Mouse (Mus musculus) embryonic facial prominence, embryonic 15.5 days (tissue): Measurements from ENCODE around the gene Bsx. TPM values are rescaled to one million over a fixed set of nuclear protein-coding genes. Genes with fewer than 3 reads are reported as not detected.

ENCODE experiments used
- ATAC-seq: fragments of 200-750 bp; cut with Nextera tagmentation; 2 replicates; pipeline ENCODE4 v1.8.0; 2017; ENCODE audit warnings: low read depth, moderate TSS enrichment; ENCODE audit not compliant: insufficient number of reproducible peaks, low FRiP score, low TSS enrichment
- H3K27ac ChIP-seq: fragments of 300-500 bp; sonication (generic); replicated peaks from 2 replicates; pipeline ENCODE4 v1.5.1; 2015; ENCODE audit warnings: mild to moderate bottlenecking, inconsistent platforms
- H3K27me3 ChIP-seq: fragments of 300-500 bp; sonication (generic); 2 replicates; pipeline ENCODE4 v1.6.1; 2015; ENCODE audit warnings: inconsistent platforms
- H3K36me3 ChIP-seq: fragments of 300-500 bp; sonication (generic); 2 replicates; pipeline ENCODE4 v1.6.1; 2015; ENCODE audit warnings: mild to moderate bottlenecking, inconsistent platforms
- H3K4me1 ChIP-seq: fragments of 300-500 bp; sonication (generic); 2 replicates; pipeline ENCODE4 v1.6.1; 2015; ENCODE audit warnings: inconsistent platforms
- H3K4me2 ChIP-seq: fragments of 300-500 bp; sonication (generic); replicated peaks from 2 replicates; pipeline ENCODE4 v1.6.1; 2015; ENCODE audit warnings: mild to moderate bottlenecking, inconsistent platforms
- H3K4me3 ChIP-seq: fragments of 300-500 bp; sonication (generic); replicated peaks from 2 replicates; pipeline ENCODE4 v1.5.1; 2015; ENCODE audit warnings: mild to moderate bottlenecking, inconsistent platforms
- H3K9ac ChIP-seq: fragments of 300-500 bp; sonication (generic); 2 replicates; pipeline ENCODE4 v1.6.1; 2015; ENCODE audit warnings: inconsistent platforms
- H3K9me3 ChIP-seq: fragments of 300-500 bp; sonication (generic); replicated peaks from 2 replicates; pipeline ENCODE4 v1.6.1; 2016; ENCODE audit warnings: inconsistent platforms
- WGBS: fragments of 180-500 bp; shearing (Covaris S2); methylation state at CpG from one replicate; pipeline ENCODE4 v1.1.7; 2015; 5-methylcytosine and 5-hydroxymethylcytosine counted together
- polyA plus RNA-seq: library from polyadenylated mRNA; unstranded; fragments of >200 nt; fragmentation: Nextera tagmentation; extraction: Ambion mirVana; gene quantifications from 2 replicates; pipeline ENCODE4 v1.2.1, GENCODE M21; 2015

Bsx gene
- polyA plus RNA-seq, 1 experiment from 2014 or later: not detected

GRCm38 (mm10) chr9:40889389-40889788 is 15.5 kb downstream of the Bsx start:
- Histone ChIP-seq H3K9me3 (no peaks in the 10 kb centered on the region), H3K27me3 (peaks cover 30% of the 10 kb centered on the region), H3K27ac (no peak overlapping the region), H3K36me3 (no peaks in the 10 kb centered on the region), H3K9ac (no peak overlapping the region), H3K4me1 (no peaks in the 10 kb centered on the region), H3K4me3 (no peak overlapping the region), H3K4me2 (no peak overlapping the region)
- 58% methylated on average over 12 of the region's 12 CpGs for WGBS
- ATAC-seq: no peak

- Histone ChIP-seq H3K4me2 (no peak overlapping the region), H3K4me3 (no peak overlapping the region), H3K36me3 (no peaks in the 10 kb centered on the region), H3K9ac (no peak overlapping the region), H3K4me1 (no peaks in the 10 kb centered on the region), H3K27ac (no peak overlapping the region), H3K9me3 (no peaks in the 10 kb centered on the region), H3K27me3 (peaks cover 3% of the 10 kb centered on the region; the same call in 1 of the 2 replicates)
- no peak for ATAC-seq
- WGBS: 70% methylated on average over 6 of the region's 6 CpGs
These were observed 18.5 kb downstream of the Bsx start for GRCm38 (mm10) chr9:40892456-40892855.

- H3K9me3 ChIP-seq: no peaks in the 10 kb centered on the region
- no peaks in the 10 kb centered on the region for H3K27me3 ChIP-seq
- H3K27ac ChIP-seq: no peak overlapping the region
- no peaks in the 10 kb centered on the region for H3K36me3 ChIP-seq
- H3K4me1 ChIP-seq: no peaks in the 10 kb centered on the region
- ATAC-seq: no peak
- no peak overlapping the region for H3K9ac ChIP-seq
- no peak overlapping the region for H3K4me2 ChIP-seq
- WGBS: 28% methylated on average over 8 of the region's 8 CpGs
- H3K4me3 ChIP-seq: no peak overlapping the region
These were observed 33.5 kb downstream of the Bsx start for GRCm38 (mm10) chr9:40907413-40907812.

- Histone ChIP-seq H3K27me3 (no peaks in the 10 kb centered on the region), H3K4me1 (no peaks in the 10 kb centered on the region), H3K9ac (no peak overlapping the region), H3K4me3 (no peak overlapping the region), H3K27ac (no peak overlapping the region), H3K4me2 (no peak overlapping the region), H3K9me3 (no peaks in the 10 kb centered on the region), H3K36me3 (no peaks in the 10 kb centered on the region)
- ATAC-seq: no peak
- WGBS: 53% methylated on average over 8 of the region's 8 CpGs
These were observed 34.5 kb downstream of the Bsx start for GRCm38 (mm10) chr9:40908411-40908810.

- Histone ChIP-seq H3K36me3 (no peaks in the 10 kb centered on the region), H3K9me3 (no peaks in the 10 kb centered on the region), H3K4me3 (no peak overlapping the region), H3K4me2 (no peak overlapping the region), H3K27me3 (no peaks in the 10 kb centered on the region), H3K4me1 (no peaks in the 10 kb centered on the region), H3K9ac (no peak overlapping the region), H3K27ac (no peak overlapping the region)
- 55% methylated on average over 7 of the region's 7 CpGs for WGBS
- no peak for ATAC-seq
These were observed 35.0 kb downstream of the Bsx start for GRCm38 (mm10) chr9:40908915-40909314.

- Histone ChIP-seq H3K27me3 (0 out of 2 replicates have a peak, but pooled peaks cover 5% of the 10 kb centered on the region), H3K4me1 (no peaks in the 10 kb centered on the region), H3K9me3 (no peaks in the 10 kb centered on the region), H3K4me2 (no peak overlapping the region), H3K36me3 (no peaks in the 10 kb centered on the region), H3K27ac (no peak overlapping the region), H3K4me3 (no peak overlapping the region), H3K9ac (no peak overlapping the region)
- ATAC-seq: no peak
- 16% methylated on average over 12 of the region's 12 CpGs for WGBS
These were observed 44.1 kb downstream of the Bsx start for GRCm38 (mm10) chr9:40917871-40918613.

GRCm38 (mm10) chr9:40927351-40927980 is 53.5 kb downstream of the Bsx start:
- H3K4me2 ChIP-seq: no peak overlapping the region
- H3K4me3 ChIP-seq: no peak overlapping the region
- H3K9me3 ChIP-seq: no peaks in the 10 kb centered on the region
- H3K36me3 ChIP-seq: no peaks in the 10 kb centered on the region
- H3K27ac ChIP-seq: no peak overlapping the region
- no peak for ATAC-seq
- no peaks in the 10 kb centered on the region for H3K27me3 ChIP-seq
- H3K4me1 ChIP-seq: no peaks in the 10 kb centered on the region
- WGBS: 61% methylated on average over 17 of the region's 17 CpGs
- H3K9ac ChIP-seq: no peak overlapping the region

Other genes starting within 250 kb of the Bsx start
- gene Gm21915, start 203.5 kb upstream of the Bsx start, polyA plus RNA-seq: not detected in 2 replicates
- gene Clmp, start 188.2 kb upstream of the Bsx start, polyA plus RNA-seq: 37.9 and 41.4 TPM in 2 replicates
- 2,291 and 2,301 TPM in 2 replicates for gene Hspa8, start 73.1 kb upstream of the Bsx start, polyA plus RNA-seq
- 0.58 and 1.3 TPM in 2 replicates for gene Jhy, start 90.0 kb downstream of the Bsx start, polyA plus RNA-seq
- gene Crtam, start 130.5 kb downstream of the Bsx start, polyA plus RNA-seq: 0.11 and 0.23 TPM in 2 replicates